Mouse (Mus musculus) adrenal gland, postnatal 10 days (tissue): ENCODE results near the gene Prkar1a. TPM values are rescaled to one million over a fixed set of nuclear protein-coding genes. Genes with fewer than 3 reads are reported as not detected.

ENCODE experiments used
- DNase-seq: peaks from one replicate; pipeline ENCODE4 v3.0.0; 2021; ENCODE audit warnings: mixed read lengths
- total RNA-seq, 2 experiments: library from RNA; stranded (reverse); gene quantifications; 2 replicates each; pipeline ENCODE4 v1.2.3; 2021

The Prkar1a gene
- total RNA-seq, 2 experiments from 2014 or later = 331 to 344 TPM

DNA sequence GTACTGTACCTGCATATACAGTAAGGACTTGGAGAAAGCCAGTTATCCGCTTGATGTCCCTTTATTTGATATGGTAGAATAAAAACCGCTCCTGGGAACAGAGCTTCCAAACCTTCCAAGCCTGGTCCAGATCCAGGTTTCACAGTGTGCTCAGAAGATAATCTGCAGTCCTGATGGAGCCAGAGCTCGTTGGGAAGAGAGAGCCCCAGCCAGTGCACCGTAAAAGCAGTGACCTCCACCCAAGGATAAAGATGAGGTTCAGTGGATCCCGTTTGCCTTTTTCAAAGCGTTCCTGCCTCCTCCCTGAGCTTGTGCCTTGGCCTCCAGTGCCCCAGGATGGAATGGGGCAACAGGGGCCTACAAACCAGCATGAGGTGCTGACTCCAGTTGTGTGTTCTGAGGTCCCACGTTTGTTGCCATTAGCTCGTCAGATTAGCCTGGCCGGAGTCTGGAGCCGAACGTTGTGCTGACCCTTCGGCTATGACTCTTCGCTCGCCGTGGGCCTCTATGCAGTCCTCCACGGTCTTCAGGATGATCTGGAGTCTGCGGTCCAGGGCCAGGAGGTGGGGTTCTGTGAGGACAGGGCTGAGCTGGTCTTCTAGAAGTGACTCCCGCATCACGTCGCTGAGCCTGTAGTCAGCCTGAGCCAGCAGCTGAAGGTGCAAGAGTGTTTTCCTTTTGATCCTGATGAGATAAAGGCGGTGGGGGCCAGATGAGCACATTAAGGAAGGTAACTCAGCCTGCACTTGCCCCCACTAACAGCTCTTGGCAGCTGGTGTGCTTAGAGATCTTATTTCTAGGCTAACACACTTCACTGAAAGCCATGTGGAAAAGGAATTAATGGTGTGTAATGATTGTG lies 23.9 kb downstream of the Prkar1a start:
- DNase-seq = no peak

DNA sequence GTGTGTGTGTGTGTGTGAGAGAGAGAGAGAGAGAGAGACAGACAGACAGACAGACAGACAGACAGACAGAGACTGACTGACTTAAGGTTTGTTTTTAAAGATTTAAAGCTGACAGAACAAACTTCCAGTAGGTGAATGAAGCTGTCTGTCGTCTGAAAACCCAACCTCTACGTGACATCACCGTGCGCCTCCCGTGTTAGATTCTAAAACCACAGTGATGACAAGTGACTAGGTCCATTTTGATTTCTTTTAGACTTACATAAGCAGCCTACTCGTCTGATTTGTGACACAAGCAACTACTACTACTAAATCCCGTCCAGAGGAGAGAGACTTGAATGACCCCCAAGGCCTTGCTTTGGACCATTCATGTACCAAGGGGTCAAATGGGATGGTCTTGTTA lies 24.5 kb downstream of the Prkar1a start:
- no peak for DNase-seq

DNA sequence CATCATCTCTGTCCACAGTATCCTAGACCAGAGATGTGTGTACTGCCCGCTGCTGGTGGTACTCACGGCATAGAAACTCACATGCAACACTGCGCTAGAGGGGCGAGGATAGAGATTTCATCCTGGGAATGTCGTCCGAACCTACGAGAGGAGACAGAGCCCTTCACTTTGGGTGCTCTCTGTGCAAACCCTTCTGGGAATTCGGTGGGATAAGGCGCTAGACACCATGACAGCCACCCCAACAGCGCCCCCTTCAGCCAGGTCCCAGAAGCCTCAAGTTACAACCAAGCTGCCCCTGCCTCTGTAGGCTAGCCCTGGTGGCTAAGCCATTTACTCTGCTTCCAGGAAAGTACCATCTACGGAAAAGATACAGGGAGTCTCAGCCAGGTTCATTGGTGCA lies 25.3 kb downstream of the Prkar1a start:
- DNase-seq = no peak

DNA sequence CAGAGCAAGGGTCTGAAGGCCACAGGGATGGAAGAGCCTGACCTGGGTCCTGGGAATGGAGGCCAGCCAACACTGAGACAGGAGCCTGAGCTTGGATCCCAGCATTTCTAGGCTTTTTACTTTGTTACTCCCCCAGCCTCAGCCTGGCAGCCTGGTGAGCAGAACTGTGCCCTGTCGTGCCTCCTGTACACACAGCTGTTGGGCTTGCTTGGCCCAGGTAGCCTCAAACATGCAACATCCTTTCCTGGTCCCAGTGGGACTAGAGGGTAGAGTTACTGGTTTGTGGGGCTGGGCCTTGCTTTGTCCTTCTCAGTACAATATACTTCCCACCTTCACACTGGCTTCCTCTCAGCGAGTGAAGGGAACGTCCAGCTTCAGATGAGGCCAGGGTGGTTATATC lies 26.0 kb downstream of the Prkar1a start:
- no peak for DNase-seq

DNA sequence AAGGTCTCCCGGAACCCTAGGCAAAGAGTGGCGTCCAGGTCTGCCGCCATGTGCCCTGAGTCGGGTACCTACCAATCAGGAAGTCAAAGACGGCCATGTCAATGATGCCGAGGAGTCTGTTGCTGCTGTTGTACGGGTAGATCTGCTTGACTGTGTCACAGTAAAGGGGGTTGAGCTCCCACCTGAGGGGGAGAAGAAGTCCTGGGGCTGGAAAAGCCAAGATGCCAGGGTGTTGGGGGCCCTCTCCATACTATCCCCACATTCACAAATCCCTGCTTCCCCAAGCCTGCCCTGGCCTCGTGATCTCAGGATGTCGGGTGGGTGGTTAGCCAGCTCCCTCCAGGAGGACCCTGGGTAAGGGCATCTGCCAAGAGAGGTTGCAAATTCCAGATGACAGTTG lies 26.6 kb downstream of the Prkar1a start:
- no peak for DNase-seq

DNA sequence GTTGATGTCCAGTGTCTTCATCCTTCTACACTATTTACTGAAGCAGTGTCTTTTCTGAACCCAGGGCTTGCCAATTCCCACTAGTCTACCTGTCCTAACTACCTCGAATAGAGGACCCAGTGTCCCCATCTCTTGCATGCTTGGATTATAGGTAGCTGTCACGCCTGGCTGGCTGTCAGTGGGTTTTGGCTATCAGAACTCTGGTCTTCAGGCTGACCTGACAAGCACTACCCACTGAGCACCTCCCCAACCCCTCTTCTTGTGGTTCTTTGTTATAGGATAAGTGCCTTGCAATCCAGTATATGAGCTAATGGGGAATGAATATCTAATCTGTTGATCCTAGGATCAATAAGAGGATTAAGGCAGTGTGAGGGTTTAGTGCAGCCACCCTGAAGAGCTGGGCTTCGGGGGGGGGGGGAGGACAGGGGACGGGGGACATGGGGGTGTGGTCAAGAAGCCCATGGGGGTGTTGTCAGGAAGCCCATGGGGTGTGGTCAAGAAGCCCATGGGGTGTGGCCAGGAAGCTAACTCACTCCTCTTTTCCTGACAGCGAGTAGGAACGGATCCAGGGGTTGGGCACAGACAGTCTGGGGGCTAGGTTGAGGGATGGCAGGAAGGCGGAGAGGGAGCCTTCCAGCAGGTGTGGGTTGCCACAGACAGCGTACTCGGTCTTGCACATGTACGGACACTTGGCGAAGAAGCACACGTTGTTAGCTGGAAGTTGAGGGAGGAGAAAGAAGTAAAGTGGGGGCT lies 27.6 kb downstream of the Prkar1a start:
- no peak for DNase-seq

DNA sequence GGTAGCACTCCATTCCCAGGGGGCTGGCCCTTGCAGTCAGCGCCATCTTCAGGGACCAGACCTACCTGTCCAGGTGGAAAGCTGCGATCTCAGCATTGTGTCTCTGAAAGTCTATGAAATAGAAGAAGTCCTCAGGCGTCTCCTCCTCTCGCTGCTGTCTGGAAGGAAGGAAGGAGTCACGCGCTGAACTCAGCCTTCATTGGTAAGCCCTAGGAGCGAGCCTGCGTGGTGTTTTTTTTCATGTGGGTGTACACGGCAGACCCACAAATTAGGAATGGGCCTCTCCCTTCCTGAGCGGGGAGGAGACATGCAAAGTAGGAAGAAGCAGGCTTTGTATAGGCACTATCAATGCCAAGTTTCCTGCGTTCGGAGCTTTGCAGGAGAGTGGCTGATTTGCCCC lies 29.1 kb downstream of the Prkar1a start:
- no peak for DNase-seq

DNA sequence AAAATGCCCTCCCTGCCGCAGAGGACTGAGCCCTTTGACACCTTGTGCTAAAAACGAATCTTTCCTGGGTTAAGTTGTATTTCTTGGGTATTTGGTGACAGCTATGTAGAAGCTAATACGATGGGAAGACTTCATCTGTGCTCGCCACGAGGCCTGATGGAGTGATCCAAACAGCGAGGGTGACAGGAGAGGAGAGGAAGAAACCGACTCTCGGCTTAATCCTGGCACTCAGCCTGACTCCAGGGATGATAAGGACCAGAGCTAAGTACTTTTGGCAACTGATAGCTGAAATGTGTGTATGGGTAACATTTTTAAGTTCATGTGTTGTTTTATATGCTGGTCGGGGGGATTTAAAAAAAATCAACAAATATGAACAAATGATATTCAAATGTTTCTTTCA lies 31.7 kb downstream of the Prkar1a start:
- DNase-seq = no peak

DNA sequence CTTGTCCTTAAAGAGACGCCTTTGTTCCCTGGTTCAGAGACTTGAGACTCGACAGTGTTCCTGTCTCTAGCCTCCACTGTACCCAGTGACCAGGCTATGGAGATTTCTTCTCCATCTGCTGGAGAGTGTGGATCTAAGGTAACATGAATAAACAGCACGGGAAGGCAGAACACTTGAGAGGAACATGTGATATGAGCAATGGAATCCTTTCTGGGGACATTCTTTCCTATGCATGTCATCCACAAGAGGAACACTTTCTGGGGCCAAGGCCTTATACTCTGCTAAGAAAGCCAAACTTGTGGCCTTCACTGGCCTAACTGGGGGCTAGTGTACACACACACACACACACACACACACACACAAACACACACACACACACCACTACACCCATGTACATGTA lies 32.4 kb downstream of the Prkar1a start:
- DNase-seq = no peak

DNA sequence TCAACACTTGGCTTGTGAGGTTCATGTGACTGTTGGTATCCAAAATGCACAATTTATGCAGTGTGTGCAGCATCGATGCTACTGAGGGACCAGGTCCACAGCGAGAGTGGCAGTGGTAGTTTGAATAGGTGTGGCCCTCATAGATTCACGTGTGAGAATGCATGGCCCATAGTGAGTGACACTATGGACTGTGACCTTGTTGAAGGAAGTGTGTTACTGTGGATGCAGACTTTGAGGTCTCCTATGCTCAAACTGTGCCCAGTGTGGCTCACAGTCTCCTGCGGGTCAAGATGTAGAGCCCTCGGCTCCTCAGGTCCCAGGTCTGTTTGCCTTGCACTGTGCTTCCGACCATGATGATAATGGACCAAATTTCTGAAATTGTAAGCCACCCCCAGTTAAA lies 33.0 kb downstream of the Prkar1a start:
- no peak for DNase-seq

DNA sequence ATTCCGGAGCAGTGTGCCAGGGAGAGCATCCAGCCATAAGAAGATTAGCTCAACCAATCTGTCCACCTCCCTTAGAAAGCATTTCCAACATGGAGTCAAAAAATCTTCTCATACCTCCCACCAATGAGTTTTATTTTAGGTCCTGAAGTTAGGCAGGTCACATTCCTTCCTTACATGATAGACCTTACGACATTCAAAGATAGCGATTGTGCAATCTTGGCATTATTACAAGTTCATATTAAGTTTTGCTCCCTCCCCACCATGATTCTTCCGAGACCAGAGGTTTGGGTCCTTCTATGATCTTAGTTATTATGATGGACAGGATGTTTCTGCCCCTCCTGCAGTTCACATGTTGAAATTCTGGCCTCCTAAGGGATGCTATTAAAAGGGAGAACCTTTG lies 40.3 kb downstream of the Prkar1a start:
- no peak for DNase-seq

DNA sequence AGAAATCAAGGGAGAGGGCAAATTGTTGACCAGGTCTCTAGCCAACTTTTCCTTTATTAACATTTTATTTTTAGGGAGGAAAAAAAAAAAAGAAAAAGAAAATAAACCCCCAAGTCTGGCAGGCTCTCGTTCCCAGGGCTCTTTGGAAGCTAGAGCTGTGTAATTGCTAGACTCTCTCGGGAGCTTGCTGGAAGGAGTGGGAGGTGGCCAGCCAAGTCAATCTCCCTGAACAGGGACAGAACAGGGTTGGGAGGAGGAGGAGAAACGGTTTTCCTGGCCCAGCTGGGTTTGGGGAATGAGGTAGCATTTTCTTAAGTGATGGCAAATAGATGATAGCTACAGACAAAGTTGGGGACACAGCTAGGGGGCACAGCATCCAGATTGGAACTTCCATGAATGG lies 43.5 kb downstream of the Prkar1a start:
- DNase-seq = peak; percentile 56

DNA sequence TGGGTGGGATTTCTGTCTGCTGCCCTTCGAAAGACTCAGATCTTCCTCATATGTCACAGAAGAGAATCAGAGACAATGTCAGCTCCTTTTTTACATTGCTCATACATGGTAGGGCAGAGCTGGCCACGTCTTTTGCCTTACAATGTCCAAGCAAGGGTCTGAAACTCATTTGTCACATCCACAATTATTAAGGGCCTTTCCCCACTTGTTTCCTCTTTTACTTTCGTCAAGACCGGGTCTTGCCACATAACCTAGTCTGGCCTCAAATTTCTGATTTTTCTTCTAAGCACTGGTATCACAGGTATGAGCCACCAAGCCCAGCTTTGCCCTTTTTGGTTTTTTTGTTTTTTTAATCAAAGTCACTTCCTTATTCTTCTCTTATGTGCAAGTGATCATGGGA lies 47.3 kb downstream of the Prkar1a start:
- DNase-seq = no peak

DNA sequence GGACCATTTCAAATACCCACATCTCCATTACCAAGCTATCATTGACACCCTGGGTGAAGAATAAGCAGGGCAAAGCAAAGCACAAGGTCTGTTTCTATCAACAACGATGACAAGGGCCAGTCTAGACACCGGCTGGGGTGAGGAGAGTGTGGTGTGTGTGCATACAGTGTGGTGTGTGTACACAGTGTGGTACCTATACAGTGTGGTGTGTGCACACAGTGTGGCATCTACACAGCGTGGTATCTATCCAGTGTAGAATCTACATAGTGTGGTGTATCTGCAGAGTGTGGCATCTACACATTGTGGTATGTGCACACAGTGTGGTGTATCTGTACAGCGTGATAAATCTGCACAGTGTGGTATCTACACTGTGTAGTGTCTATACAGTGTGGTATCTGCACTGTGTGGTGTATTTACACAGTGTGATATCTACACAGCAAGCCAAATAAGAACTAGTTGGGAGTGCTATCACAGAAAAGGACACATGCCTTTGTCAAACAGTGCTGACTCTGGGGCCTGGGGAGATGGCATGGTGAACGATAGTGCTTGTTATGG lies 48.0 kb downstream of the Prkar1a start:
- no peak for DNase-seq

DNA sequence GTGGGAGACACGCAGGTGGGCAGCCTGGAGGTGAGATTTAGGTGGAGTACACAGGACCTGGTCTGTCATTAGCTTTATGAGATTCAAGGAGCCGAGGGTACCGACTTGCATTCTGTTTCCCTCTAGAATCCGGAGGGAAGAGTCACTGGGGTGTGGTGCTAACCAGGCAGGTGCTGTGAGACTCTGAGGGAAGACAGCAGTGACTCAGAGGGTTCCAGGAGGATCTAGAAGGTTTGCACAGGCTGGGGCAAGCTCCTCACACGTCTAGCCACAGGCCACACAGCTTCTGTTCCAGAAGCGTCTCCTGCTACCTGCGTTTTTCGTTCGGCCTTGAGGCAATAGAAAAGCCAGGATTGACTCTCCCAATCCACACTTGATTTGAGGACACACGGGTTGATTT lies 49.5 kb downstream of the Prkar1a start:
- no peak for DNase-seq

DNA sequence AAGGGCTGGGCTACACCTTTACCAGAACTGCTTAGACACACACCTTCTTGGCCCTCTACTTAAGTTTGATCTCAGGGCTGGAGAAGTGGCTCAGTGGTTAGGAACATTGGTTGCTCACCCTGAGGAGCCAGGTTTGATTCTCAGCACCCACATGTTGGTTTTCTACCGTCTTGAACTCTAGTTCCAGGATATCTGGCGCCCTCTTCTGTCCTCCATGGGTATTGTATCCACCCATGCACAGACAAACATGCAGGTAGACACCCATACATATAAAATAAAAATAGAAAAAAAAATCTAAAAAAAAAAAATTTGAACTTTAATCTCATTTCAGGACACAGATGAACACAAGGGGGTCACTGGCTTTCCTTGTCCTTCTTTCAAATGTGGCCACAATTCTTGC lies 50.6 kb downstream of the Prkar1a start:
- DNase-seq = no peak

DNA sequence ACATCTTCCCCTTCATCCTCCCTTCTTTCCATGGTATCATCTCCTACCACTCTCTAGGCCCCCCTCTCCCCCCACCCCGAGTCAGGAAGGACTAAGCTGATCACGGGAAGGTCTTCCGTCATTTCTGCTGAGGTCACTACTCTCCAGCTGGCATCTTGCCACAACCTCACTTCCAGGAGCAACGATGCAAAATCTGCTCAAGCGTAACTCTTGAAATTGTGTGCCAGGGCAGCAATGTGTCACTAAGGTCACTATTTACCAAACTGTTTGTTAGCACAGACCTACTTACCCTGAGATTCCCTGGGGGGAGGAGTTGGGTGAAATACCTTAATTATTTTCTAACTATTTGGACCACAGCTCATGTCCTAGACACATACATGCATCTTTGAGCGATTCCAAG lies 51.6 kb downstream of the Prkar1a start:
- DNase-seq = peak; percentile 78

DNA sequence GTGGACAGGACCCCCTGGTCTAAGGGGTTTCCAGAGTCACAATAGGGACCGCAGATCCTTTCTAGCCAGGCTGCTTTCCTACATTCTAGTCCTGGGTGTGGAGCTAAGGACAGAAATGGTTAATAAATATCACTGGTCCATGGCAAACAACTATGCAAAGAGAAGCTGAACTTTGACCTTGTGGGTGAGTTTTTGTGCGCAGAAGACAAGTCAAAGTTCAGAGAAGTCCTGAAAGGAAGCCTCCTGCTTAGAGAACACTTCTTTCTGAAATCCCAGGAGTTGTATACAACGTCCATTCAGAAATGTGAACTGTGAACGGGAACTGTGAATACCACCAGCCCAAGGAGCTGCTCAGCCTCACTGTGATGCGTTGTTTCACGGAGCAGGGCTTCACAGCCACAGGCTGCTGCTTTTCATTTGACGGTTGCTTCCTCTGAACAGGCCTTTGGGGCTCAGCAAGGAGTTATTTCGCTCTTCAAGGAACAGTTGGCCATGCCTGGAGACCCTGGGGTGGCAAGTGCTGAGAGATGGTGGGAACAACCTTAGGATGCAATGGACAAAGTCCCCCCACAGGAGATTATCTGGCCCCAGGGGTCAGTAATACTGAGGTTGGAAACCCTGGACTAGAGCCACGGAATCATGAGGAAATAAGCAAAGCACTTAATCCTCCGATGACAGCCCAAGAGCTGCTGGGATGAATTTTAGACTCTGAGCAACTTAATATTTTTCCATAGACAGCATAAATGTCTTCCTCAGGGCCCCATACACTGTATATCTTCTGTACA lies 53.0 kb downstream of the Prkar1a start:
- DNase-seq = no peak

DNA sequence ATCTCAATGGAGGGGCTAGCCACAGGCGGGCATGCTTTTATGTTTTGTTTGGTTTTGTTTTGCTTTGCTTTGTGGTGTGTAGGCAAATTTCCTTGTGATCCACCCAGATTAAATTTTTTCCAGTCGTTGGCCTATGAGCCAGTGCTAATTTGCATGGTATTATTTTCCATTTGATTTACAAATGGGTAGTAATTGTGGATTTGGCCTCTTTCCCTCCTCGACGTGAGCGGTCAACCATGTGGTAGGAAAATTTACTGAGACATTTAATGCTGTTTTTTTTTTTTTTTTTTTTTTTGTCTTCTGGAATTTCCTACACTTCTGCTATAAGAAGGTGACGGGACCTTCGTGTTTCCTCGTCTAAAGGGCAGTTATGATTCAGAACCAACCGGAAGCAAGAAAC lies 54.6 kb downstream of the Prkar1a start:
- DNase-seq = no peak

DNA sequence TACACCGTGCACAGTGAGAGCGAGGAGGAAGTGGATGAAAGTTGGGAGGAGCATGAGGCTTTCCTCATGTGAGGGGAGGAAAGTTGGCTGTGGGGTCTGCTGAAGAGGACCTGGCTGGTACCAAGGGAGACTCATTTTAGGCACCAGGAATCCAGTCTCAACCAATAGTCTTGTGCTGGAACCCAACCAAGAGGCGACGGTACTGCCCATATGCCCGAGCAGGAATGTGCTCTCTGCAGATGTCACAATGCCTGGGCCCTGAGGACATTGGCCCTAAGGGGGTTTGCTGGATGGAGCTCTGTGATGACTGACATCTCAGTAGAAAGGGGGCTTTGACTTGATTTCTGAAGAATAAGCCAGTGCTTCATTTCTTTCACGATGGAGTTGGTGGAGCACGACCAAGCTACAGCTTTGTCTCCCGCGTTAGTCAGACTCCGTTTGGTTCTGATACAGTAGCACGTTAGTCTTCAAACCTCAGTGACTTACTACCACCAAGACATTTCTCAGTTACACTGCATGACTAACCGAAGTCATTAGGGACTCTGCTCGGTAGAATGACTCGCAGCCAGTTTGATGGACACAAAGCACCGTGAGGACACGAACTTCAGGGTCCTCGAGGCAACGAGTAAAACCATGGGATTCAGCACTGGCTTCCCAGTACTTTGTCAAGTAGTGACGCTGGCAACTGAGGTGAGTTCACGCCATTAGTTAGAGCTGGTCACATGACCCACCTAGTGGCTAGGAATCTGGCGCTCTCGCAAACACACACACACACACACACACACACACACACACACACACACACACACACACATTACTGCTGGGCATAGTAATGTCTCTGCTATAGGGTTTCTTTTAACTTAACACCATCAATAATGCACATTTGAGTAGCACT lies 55.4 kb downstream of the Prkar1a start:
- no peak for DNase-seq

DNA sequence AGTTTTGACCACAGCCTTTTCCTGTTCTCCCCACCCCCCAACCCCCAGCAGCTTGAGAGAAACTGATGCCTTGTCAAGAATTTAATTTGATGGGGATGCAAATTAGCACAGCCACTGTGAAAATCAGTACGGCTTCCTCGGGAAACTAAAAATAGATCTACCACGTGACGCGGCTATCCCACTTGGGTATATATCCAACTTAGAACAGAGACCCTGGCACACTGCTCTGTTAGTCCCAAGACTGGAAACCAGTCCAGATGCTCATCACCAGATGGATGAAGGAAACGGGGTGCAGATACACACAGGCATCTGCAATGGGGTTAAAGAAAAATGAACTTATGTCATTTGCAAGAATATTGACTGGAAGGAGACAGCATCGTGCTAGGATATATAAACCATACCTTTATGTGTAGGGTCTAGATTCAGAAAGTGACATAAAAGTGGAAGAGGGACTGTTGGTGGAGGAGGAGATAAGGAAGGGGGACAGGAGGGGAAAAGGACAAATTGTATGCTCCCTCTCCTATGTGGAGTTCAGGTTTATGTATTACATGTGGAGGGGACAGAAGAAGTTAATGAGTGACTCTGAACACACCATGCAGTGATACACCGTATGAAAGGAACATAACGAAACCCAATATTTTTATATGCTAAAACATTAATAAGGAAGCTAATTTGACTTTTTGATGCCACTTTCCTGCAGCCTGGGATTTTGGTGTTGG lies 56.3 kb downstream of the Prkar1a start:
- no peak for DNase-seq
